Comparison of ENCODE assay signal across 19 mouse cellular contexts in the genomic region with DNA sequence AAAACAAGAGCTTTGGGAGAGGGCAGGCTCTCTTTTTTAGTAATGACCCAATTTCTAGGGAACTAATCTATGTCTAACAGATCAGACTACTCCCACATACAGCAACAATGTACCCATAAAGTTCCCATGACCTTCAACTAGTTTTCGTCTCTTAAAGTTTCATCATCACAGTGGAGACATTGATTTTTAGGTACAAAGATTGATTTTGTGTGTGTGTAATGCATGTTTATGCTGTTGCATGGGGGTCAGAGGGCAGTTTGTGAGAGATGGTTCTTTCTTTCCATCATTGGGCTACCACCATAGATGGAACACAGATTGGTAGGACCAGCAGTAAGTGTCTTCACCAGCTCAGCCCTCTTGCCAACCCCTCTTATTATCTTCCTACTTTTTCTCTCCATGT.
DNase-seq lines count a peak whose midpoint lies in the region; ATAC-seq and TF ChIP-seq lines count a peak whose summit lies in the region.
"Had no signal": no experiment of that assay in that cellular context is flagged by ENCODE, and none has a peak within 500 bp of the region (broad histone marks: within the 10 kb centered on the region; RNA-seq: fewer than 3 reads in every experiment).

No protein-coding gene starts in this region.

- H3K27ac ChIP-seq in liver, adult 2 months (replicated peaks; ENCODE audit: insufficient read depth, low read depth, low read length): no peak overlapping the region
- H3K27ac ChIP-seq in liver, embryonic 12.5 days: no peak overlapping the region
- H3K27ac ChIP-seq in liver, postnatal 0 days (ENCODE audit: low read depth): peak overlapping the region; percentile 44; the same call in 1 of the 2 replicates
- H3K27ac ChIP-seq in liver, embryonic 11.5 days (ENCODE audit: low read depth, low read length): no peak overlapping the region

- H3K79me2 ChIP-seq in liver, adult 2 months (ENCODE audit: control insufficient read depth, insufficient read depth, low read length): no peaks in the 10 kb centered on the region

- ATAC-seq in liver, embryonic 12.5 days: no peak
- ATAC-seq in liver, postnatal 0 days: peak; percentile 94
- no peak for ATAC-seq in liver, embryonic 11.5 days (replicated peaks; ENCODE audit: low FRiP score)
- ATAC-seq: activated CD4-positive, CD25-positive, alpha-beta regulatory T cell, adult 4 months; CD4-positive, CD25-positive, alpha-beta regulatory T cell, adult 4 months; Patski had no signal

- H3K36me3 ChIP-seq in liver, adult 2 months (ENCODE audit: control insufficient read depth, insufficient read depth, low read length): no peaks in the 10 kb centered on the region
- no peaks in the 10 kb centered on the region for H3K36me3 ChIP-seq in liver, embryonic 12.5 days
- H3K36me3 ChIP-seq in liver, postnatal 0 days (replicated peaks; ENCODE audit: insufficient read depth, low read length): no peaks in the 10 kb centered on the region
- H3K36me3 ChIP-seq in liver, embryonic 11.5 days (ENCODE audit: control insufficient read depth, insufficient read depth, low read length): no peaks in the 10 kb centered on the region
- H3K36me3 ChIP-seq: G1E had no signal

- H3K4me1 ChIP-seq in liver, adult 2 months (ENCODE audit: control insufficient read depth, insufficient read depth, low read length): peaks cover 5% of the 10 kb centered on the region
- H3K4me1 ChIP-seq in liver, embryonic 12.5 days: no peaks in the 10 kb centered on the region
- no peaks in the 10 kb centered on the region for H3K4me1 ChIP-seq in liver, postnatal 0 days (ENCODE audit: insufficient read depth)
- H3K4me1 ChIP-seq in liver, embryonic 11.5 days (replicated peaks; ENCODE audit: control insufficient read depth, insufficient read depth, low read length): no peaks in the 10 kb centered on the region

- DNase-seq in liver, adult 2 months (ENCODE audit: extremely low read depth, low read depth, low spot score): peak; percentile 75
- peak; percentile 14 for DNase-seq in liver, postnatal 0 days
- no peak for DNase-seq in liver, embryonic 11.5 days (ENCODE audit: low spot score)
- DNase-seq: adrenal gland, adult 2 months; adrenal gland, adult 8-10 months; adrenal gland, postnatal 10 days; adrenal gland, postnatal 14 days; adrenal gland, postnatal 25 days; adrenal gland, postnatal 36 days; B cell, adult 2 months; cerebellum, adult 11 months; cerebellum, adult 11-12 months; cerebellum, adult 18-20 months had no signal

- H3K27me3 ChIP-seq in liver, adult 2 months (ENCODE audit: control insufficient read depth, insufficient read depth, low read length): no peaks in the 10 kb centered on the region
- no peaks in the 10 kb centered on the region for H3K27me3 ChIP-seq in liver, embryonic 12.5 days (replicated peaks)
- no peaks in the 10 kb centered on the region for H3K27me3 ChIP-seq in liver, postnatal 0 days (ENCODE audit: insufficient read depth, low read length)
- no peaks in the 10 kb centered on the region for H3K27me3 ChIP-seq in liver, embryonic 11.5 days (replicated peaks; ENCODE audit: control insufficient read depth, insufficient read depth, low read length)
- H3K27me3 ChIP-seq: CH12.LX had no signal

- peak; percentile 54 for TF ChIP-seq EP300 in liver, postnatal 0 days (IDR thresholded peaks at IDR 0.05; ENCODE audit: low read depth)

- no peak overlapping the region for H3K4me2 ChIP-seq in liver, embryonic 12.5 days
- no peak overlapping the region for H3K4me2 ChIP-seq in liver, postnatal 0 days (ENCODE audit: low read depth, low read length)
- no peak overlapping the region for H3K4me2 ChIP-seq in liver, embryonic 11.5 days

- no peak for TF ChIP-seq POLR2A in liver, adult 2 months (IDR thresholded peaks at IDR 0.05; ENCODE audit: extremely low read depth, insufficient read depth, low read length)

- H3K4me3 ChIP-seq in liver, adult 2 months (ENCODE audit: insufficient read depth, low read depth, low read length): no peak overlapping the region
- H3K4me3 ChIP-seq in liver, embryonic 12.5 days: no peak overlapping the region
- H3K4me3 ChIP-seq in liver, postnatal 0 days (ENCODE audit: low read depth, low read length): no peak overlapping the region
- no peak overlapping the region for H3K4me3 ChIP-seq in liver, embryonic 11.5 days (ENCODE audit: low read depth, low read length)

- H3K9me3 ChIP-seq in liver, embryonic 12.5 days (replicated peaks): no peaks in the 10 kb centered on the region
- H3K9me3 ChIP-seq in liver, postnatal 0 days (ENCODE audit: low read length): no peaks in the 10 kb centered on the region
- H3K9me3 ChIP-seq in liver, embryonic 11.5 days (ENCODE audit: control insufficient read depth, low read length): no peaks in the 10 kb centered on the region
- H3K9me3 ChIP-seq: G1E had no signal

- WGBS in liver, adult 2 months: 16% methylated on average over 1 of the region's 1 CpGs
- 70% methylated on average over 1 of the region's 1 CpGs for WGBS in liver, embryonic 12.5 days (ENCODE audit: insufficient replicate concordance)
- 59% methylated on average over 1 of the region's 1 CpGs for WGBS in liver, postnatal 0 days (ENCODE audit: insufficient replicate concordance)
- WGBS in liver, embryonic 11.5 days: 74% methylated on average over 1 of the region's 1 CpGs

- no peak overlapping the region for H3K9ac ChIP-seq in liver, adult 2 months (ENCODE audit: low read depth, low read length)
- no peak overlapping the region for H3K9ac ChIP-seq in liver, embryonic 12.5 days
- no peak overlapping the region for H3K9ac ChIP-seq in liver, postnatal 0 days (replicated peaks)
- H3K9ac ChIP-seq in liver, embryonic 11.5 days (ENCODE audit: low read depth, low read length): no peak overlapping the region

- TF ChIP-seq CTCF in liver, adult 2 months (IDR thresholded peaks at IDR 0.05; ENCODE audit: low read depth, low read length): no peak
- no peak for TF ChIP-seq CTCF in liver, postnatal 0 days (IDR thresholded peaks at IDR 0.05; ENCODE audit: low read depth)
